Mouse (Mus musculus) MEL (cell line): Measurements from ENCODE around the gene Pole4.

Experiments used
- CTCF ChIP-seq, 3 experiments: IDR thresholded peaks in 2 of 3; conservative IDR thresholded peaks in 1 of 3; 2 replicates each; pipeline ENCODE4 v1.5.1; 2011 to 2012; ENCODE audit warnings: low read length in 3 of 3, low read depth in 2 of 3, mild to moderate bottlenecking in 2 of 3, improper control_type of control experiment in 1 of 3, inconsistent platforms in 1 of 3, mixed read lengths in 1 of 3, moderate library complexity in 1 of 3; ENCODE audit not compliant: control insufficient read depth in 1 of 3, insufficient read depth in 1 of 3, poor library complexity in 1 of 3, severe bottlenecking in 1 of 3
- E2F4 ChIP-seq: IDR thresholded peaks from 2 replicates; pipeline ENCODE4 v1.6.1; 2011; ENCODE audit warnings: low read depth, low read length, improper control_type of control experiment, borderline replicate concordance
- EP300 ChIP-seq, 2 experiments: IDR thresholded peaks; 2 replicates each; pipeline ENCODE4 v1.6.1; 2011; ENCODE audit warnings: improper control_type of control experiment in 2 of 2, low read length in 2 of 2, low read depth in 1 of 2, mild to moderate bottlenecking in 1 of 2
- GATA1 ChIP-seq: IDR thresholded peaks from 2 replicates; pipeline ENCODE4 v1.6.1; 2011; ENCODE audit warnings: low read depth, low read length, improper control_type of control experiment
- MXI1 ChIP-seq: IDR thresholded peaks from 2 replicates; pipeline ENCODE4 v1.6.1; 2011; ENCODE audit warnings: mild to moderate bottlenecking, low read depth, low read length, improper control_type of control experiment
- POLR2A ChIP-seq, 2 experiments: IDR thresholded peaks; 2 replicates each; pipeline ENCODE4 v1.6.1; 2011 to 2012; ENCODE audit warnings: low read length in 2 of 2, mild to moderate bottlenecking in 2 of 2, control low read depth in 1 of 2, improper control_type of control experiment in 1 of 2, low read depth in 1 of 2, moderate library complexity in 1 of 2; ENCODE audit not compliant: control insufficient read depth in 1 of 2, insufficient read depth in 1 of 2, poor library complexity in 1 of 2
- POLR2AphosphoS2 ChIP-seq: IDR thresholded peaks from 2 replicates; pipeline ENCODE4 v1.6.1; 2011; ENCODE audit warnings: low read length, improper control_type of control experiment
- RAD21 ChIP-seq: IDR thresholded peaks from 2 replicates; pipeline ENCODE4 v1.6.1; 2011; ENCODE audit warnings: mild to moderate bottlenecking, low read depth, low read length, improper control_type of control experiment
- SIN3A ChIP-seq: IDR thresholded peaks from 2 replicates; pipeline ENCODE4 v1.6.1; 2012; ENCODE audit warnings: low read length, improper control_type of control experiment, inconsistent platforms

GRCm38 (mm10) chr6:82705221-82705620 lies at the start of gene Pole4:
- TF ChIP-seq EP300 (IDR thresholded peaks at IDR 0.05; ENCODE audit: low read depth in 1 of 2, low read length in 2 of 2) (no peak), CTCF (IDR thresholded peaks at IDR 0.05 in 2 of 3, conservative IDR thresholded peaks at IDR 0.05 in 1 of 3; ENCODE audit: control insufficient read depth in 1 of 3, insufficient read depth in 1 of 3, low read depth in 2 of 3, low read length in 3 of 3, poor library complexity in 1 of 3, severe bottlenecking in 1 of 3) (no peak), MXI1 (no peak), SIN3A (no peak), RAD21 (no peak), POLR2A (IDR thresholded peaks at IDR 0.05; ENCODE audit: control insufficient read depth in 1 of 2, insufficient read depth in 1 of 2, low read depth in 1 of 2, low read length in 2 of 2, poor library complexity in 1 of 2) (no peak), POLR2AphosphoS2 (no peak), GATA1 (no peak), E2F4 (no peak)
